Mouse (Mus musculus): ENCODE data around the gene Csmd2.

The Csmd2 gene

DNA sequence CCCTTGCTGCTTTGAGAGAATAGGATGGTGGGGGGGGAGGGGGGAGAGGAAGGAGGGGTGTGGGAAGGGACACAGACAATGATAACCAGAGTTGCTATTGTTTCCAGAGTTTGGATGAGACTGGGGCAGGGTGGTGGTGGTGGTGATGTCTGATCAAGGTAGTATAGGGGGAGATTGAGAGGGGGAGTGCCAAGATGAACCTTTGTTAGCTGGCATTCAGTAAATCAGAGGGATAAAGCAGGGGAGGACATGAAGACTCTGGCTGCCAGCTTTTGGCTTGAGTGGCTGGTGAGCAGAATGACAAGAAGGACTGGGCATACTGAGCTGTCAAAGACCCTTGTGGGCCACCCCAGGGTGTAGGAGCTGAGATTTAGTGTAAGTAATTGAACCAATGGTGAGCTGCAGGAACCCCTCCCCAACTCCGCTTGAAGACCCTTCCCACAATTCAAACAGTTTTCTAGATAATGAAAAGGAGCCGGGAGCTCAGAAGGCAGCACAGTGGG is 254.2 kb downstream of the Csmd2 start:
- in situ Hi-C loops (cut with MboI, MseI): no loop called here

DNA sequence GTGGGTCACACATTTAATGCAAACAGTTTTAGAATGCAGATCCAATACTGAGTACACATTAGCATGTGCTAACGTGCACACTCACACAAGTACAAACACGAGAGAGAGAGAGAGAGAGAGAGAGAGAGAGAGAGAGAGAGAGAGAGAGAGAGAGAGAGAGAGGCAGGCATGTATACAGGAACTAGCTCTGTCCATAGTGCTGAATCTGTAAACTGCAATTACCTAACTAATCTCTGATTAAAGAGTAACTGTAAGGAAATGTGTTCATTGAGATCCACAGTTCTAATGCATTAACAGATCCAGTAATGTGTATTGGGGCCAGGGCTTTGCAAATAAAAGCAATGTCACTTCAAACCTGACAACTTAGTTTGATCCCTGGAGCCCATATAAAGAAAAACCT is 257.5 kb downstream of the Csmd2 start:
- in situ Hi-C loops (cut with MboI, MseI): no loop called here

DNA sequence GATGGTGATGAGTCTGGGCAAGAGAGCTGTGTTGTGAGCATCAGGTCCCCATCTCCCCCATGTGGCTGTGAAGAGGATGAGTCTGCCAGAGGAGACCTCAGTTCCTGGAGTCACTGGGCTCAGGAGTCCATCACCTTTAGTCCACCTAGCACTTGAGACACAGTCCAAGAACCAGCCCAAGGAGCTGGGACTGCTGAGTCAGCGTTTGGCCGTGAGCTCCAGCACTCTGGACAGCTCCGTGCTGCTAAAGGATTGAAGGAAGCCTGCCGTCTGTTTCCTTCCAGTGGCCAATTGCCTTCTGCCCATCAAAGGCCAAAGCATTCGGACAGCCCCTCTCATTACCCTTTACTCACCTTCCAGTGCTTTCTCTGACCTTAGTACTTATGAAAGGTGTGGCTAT is 261.0 kb downstream of the Csmd2 start:
- in situ Hi-C loops (cut with MboI, MseI): no loop called here

DNA sequence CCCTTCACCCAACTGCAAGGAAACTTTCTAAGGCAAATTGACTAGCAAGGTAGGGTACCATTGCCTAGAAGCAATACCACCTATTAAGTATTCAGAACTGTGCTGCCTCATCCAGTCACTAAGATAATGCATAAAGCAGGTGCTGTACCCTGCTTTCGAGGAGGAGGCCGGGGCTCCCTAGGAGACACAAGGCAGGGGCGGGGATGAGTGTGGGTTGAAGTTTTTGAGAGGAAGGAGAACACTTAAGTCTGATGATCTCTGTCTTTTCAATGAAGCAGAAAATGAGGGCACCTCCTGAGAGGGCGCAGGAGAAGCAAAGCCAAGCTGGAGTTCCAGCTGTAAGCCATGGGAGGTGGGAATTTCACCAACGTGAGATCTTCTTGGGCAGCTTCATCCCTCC is 271.6 kb downstream of the Csmd2 start:
- in situ Hi-C loops (cut with MboI, MseI): no loop called here

DNA sequence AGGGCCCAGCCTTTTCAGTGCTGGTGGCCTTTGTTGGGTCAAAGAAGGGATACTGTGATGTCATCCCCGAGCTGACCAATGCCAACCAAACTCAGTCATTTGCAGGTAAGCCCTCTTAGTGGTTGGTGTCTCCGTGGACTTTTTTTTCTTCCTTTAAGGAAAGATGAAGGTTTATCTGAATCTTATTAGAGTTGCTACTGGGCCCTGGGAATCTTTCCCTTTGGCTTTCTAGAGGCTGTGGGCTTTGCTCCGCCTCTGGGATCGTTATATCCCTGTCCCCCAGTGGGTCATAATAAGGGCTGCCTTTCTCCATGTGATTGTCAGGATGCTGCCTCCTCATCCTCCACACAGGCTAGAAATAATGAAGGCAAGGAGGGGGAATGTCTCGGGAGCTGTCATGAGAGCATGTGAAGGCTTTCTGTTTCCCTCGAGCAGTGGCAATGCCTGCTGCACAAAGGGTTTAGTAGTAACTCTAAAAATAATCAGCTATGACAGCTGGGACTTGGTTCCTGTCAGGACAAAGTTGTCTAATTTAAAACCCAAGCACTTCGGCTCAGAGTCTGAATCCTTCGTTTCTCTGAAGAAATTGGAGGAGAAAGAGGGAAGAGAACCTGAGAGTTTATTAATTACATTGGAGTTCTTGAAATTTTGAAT is 273.4 kb downstream of the Csmd2 start, which contains the start of gene Hmgb4:
Gene Hmgb4 (minus strand): TSS at position 51 of the 654 bp plus-strand sequence.
- in situ Hi-C loops (cut with MboI, MseI): no loop called here

DNA sequence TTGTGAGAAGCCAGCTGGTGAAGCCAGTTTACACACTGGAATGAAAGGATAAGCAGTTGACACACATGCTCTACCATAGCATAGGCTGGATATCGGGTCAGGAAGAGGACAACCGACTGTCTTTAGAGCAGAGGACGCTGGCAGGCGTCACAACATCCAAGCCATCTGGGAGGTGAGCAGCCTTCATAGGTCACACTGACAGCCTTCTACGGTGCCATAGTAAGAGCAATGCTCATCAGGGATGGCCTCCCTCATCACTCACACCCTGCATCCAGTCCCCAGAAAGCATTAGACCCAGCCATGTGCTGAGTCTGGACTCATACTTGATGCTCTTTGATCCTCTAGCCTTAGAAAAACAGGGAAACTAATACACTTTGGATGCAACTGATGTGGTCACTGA is 276.8 kb downstream of the Csmd2 start:
- in situ Hi-C loops (cut with MboI, MseI): no loop called here

DNA sequence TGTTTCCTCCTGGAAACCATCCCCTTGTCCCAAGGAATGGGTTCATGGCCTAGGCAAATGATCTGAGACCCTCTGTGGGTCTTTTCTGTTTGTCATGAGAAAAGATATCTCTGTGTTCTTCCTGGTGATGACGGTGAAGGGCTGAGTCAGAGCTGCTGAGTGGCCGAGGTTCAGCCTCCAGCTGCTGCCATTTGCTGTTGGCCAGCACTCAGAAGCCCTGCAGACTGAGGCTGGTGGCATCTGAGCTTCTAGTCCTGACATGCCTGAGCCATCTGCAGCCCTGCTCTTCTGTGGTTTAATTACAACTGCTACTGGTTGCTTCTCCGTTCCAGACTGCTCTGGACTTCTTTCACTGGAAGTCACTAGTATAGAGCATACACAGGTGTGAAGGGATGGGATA is 277.7 kb downstream of the Csmd2 start:
- in situ Hi-C loops (cut with MboI, MseI): no loop called here

DNA sequence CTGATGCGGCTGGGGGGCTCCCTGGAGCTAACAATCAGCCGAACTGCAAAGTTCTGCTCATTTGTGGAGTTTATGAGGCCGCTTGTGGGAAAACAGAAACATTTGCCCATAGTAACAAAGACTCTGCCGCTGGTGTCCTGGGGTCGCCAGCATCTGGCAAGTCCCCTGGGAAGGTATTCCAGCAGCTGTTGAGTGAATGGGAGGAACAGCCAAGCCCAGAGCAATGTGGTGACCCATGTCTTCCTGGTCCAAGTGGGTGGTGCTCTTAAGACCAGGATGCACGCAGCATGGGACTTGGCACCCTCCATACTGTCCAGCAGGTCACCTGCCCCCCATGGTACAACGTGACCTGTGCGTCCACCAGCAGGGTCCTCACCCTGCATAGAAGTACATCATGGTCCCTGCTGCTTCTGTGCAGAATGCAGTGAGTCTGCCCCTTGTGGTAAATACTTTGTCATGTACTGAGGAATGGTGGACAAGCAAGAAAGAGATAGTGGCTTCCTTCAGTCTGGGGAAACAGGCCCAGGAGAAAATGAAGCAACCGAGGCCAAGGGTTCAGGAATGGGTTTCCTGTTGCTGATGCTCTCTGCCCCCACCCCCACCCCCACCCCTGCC is 281.7 kb downstream of the Csmd2 start:
- in situ Hi-C loops (cut with MboI, MseI): no loop called here

DNA sequence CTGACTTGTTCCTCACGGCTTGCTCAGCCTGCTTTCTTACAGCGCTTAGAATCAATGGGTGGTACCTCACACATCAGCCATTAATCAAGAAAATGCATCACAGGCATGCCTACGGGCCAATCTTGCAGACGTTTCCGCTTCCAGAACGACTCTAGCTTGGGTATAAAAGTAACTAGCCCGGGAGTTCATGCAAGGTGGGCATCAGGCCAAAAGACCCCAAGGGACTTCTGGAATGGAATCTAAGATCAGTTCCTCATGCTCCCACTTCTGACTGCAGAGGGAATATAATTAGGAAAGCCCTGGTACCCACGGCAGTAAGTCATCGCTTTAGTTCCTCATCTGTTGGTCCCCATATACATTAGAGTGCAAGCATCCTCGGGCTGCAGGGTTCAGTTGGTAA is 282.5 kb downstream of the Csmd2 start:
- in situ Hi-C loops (cut with MboI, MseI): no loop called here

DNA sequence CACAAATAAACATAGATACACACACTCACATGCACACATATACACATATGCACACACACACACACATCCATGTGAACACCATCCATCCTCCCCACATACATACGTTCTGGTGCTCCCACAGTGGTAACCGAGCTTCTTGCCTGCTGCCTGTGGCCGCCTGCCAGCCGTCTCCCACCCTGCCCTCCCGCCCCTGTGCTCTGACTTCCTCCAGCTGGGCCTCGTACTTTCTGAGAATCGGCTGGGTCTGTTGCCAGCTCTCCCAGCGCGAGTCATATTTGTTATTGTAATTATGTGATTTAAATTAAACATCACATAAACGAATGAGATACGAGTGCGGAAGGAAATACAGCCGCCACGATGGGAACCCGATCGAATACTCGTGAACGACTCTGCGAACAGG is 283.3 kb downstream of the Csmd2 start:
- in situ Hi-C loops (cut with MboI, MseI): no loop called here

DNA sequence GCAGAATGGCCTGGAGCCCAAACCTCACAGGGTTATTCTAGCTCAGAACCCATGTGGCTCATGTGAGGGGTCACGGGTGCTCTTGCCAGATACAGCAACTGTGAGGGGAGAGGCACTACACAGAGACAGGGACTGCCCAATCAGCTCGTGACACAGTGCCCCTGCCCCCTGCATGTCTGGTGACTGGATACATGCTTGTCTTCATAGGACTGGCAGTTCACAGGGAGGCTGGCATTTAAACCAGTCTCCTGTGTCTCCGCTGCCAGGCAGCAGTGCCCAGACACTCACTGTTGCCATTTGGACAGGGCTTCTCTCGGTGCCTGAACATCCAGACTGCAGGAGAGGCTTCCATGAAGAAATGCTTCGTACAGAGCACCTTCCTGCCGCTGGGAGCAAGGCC is 284.8 kb downstream of the Csmd2 start:
- in situ Hi-C loops (cut with MboI, MseI): no loop called here

DNA sequence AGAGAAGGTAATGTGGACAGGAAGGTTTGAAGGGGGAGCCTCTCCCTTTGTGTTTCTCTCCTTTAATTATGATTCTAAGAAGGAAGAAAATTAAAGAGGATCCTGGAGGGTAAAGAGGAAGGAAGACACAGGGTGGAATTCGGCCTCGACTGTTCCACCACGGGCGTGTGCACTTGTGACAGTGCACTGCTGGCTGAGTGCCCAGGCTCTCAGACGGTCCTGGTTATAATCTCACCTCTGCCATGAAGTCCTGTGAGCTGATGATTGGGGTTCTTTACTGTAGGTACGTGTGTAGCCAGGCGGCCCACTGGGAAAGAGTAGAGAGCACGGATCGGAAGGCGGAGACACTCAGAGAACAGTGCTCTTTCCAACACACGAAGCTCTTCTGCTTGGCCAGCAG is 285.5 kb downstream of the Csmd2 start:
- in situ Hi-C loops (cut with MboI, MseI): no loop called here

DNA sequence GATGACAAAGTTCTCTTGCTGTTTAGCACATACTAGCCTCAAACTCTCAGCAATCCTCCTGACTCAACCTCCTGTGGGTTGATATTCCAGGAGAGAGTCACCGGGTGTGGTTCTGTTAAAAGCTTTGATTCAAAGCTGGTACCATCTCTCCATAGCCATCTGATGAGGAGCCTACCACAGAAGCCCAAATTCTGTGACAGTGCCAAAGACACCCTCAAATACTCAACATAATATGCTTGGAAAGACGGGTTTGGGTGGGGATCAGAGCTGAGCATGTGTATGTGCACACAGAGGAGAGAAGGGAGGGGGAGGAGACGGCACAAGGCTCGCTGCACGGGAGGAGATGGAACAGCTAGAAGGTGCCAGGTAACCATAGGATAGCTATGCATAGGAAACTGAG is 287.5 kb downstream of the Csmd2 start:
- in situ Hi-C loops (cut with MboI, MseI): no loop called here

DNA sequence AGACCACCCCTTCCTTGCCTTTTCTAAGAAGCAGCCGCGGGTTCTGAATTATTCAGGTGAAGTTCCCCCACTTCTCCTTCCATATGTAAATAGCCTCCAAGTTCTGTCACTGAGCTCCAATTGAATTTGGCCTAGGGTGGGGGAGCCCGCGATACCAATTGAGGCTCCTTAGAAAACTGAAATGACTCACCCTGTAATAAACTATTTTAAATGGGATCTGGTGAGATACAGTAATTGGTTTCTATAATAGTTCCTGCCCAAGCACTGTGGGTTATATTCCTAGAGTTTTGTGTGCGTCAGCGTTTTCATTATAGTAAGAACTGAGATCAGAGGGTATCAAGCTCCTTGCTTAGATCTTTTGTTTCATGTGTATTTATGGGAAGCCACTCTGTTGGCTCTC is 287.9 kb downstream of the Csmd2 start:
- in situ Hi-C loops (cut with MboI, MseI): no loop called here

DNA sequence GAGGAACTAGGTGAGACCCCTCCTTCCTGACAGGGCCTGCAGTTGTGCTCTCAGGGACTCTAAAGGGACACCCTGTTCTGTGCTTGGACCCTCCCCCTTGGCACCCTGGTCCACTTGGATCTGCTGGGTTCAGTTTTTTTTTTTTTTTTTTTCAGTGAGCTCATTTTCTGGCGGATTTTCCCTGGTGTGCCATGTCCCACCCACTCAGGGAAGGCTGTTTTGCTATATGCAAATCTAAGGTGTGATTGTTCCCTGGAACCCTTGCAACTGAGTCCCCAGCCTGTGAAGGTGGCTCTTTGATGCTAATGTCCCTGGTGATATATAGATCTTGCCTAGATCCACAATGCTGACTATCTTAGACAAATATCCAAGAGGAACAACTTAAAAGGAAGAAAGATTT is 297.4 kb downstream of the Csmd2 start:
- in situ Hi-C loops (cut with MboI, MseI): no loop called here

DNA sequence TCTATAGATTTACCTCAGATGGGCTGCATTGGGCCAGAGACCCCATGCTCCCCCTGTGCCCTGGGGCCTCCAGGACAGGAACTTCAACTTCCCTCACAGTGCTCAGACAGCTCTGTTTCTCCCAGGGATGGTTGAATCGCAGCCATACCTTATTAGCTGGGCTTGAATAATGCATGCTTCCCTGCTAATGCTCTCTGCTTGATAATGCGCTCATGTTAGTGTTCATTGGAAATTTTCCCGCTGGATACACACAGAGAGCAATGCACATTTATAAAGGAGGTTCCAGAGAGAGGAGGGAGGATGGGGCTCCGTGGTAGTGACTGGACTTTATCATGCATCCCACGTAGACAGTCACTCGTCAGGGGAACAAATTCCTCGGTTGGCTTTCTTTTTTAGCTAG is 300.4 kb downstream of the Csmd2 start:
- in situ Hi-C loops (cut with MboI, MseI): no loop called here

DNA sequence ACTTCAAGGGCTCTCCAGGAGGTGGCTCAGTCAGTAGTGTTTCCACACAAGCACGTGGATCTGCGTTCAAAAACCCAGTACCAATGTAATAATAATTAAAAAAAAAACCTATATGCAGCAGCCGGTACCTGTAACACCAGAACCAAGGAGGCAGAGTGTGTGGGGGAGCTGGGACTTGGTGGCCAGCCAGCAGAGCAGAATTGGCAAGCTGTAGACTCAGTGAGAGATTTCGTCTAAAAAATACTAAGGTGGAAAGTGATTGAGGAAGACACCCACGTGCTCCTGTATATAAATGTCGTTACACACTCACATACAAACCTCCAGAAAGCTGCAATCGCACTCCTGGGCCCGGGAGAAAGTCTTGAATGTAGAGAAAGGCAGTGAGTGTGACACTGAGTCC is 316.4 kb downstream of the Csmd2 start:
- in situ Hi-C loops (cut with MboI, MseI): no loop called here

DNA sequence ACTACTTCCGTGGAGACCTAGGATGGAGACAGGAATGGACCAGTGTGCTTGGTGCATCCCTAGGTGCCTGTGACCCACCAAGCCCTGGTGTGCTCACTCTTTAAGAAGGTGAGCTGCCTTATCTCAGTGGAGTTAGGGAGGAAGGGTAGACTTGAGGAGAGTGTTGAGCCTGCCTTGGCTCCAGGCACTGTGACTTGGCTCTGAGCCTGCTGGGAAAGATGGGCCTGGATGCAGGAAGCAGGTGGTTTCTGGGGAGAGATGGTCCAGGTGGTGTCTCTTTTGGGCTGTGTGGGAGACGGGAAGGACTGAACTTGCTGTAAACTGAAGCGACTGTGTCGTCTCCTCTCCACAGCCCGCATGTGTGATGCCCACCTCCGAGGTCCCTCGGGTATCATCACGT is 318.4 kb downstream of the Csmd2 start:
- in situ Hi-C loops (cut with MboI, MseI): no loop called here

DNA sequence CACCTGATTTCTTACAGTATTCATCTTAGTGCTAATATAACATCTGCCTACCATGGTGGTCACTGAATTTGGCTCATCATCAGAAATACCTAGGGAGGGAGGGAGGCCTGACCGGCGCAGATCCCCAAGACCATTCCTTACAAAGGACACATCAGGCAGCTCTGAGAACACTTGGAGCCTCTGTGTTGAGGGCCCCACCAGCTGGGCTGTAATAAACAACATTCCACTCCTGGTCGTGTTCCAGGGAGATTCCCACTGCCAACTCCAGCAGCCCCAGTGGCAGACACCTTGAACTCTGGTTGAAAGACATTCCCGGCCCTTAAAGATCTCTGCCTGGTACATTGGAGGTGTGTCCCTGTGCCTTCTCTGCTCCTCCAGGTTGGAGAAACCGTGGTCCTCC is 327.7 kb downstream of the Csmd2 start:
- in situ Hi-C loops (cut with MboI, MseI): no loop called here

DNA sequence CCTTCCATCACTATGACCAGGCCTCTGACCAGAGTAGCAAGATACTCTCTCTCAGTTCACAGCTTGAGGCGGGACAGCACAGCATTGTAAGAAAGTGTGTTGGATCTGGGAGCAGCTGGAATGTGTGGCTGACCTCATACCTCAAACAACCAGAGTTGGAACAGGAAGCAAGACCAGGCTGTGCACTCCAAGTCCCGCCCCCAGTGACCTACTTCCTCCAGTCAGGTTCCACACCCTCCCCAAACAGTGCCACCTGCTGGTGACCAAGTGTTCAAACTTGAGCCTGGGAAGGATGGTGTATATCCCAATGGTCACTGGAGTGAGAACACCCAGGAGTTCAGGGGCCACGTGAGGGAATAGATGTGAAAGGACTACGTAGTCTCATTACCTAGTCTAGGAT is 330.3 kb downstream of the Csmd2 start:
- in situ Hi-C loops (cut with MboI, MseI): no loop called here

DNA sequence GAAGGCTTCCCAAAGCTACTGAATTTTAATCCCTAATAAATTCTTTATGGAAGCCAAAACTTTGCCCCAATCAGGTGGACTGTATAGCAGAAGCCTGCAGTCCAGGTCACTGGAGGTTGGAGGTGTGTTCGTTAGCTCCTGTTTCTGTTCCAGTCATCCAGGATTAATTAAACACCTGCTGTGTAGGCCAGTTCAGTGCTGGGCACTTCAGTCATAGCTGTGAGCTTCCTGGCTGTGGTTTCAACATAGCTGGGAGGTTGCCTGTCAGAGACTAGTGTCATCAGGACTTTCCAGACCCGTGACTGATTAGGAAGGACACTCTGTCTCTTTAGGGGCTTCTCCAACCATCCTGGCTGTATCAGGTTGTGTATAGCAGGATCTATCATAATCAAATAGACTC is 337.9 kb downstream of the Csmd2 start:
- in situ Hi-C loops (cut with MboI, MseI): no loop called here

DNA sequence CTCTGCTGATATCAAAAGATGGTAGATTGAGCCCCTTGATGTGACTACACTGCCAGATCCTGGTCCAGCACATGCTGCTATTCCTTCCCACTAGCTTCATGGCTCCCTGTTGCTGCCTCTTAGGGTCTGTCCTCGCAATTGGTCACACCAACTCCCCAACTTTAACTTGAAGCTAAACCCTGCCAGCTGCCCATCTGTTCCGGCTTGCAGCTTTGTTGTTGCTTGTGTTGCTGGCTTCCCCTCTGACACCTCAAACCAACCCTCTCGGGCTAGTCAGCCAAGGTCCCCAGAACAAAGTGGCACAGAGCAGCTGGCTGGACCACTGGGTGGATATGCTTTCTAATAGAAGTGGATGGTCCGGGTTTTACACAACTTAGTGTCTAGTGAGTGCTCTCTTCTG is 339.1 kb downstream of the Csmd2 start:
- in situ Hi-C loops (cut with MboI, MseI): no loop called here

DNA sequence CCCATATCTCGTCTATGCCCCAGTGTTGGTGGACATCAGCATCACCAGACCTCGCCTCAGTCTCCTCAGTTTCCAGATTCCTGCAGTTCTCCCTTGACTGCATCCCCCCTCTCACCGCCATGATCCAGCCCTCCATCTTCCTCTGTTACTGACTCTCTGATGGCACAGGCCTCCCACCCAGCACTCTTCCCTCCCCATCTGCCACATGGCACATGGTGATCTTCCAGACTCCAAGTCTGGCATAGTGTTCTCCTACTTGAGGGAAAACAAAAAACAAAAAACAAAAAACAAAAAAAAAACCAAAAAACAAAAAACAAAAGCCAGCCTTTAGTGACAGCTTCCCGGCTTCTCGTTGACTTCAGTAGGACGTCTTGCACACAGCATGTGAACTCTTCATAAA is 339.8 kb downstream of the Csmd2 start:
- in situ Hi-C loops (cut with MboI, MseI): no loop called here

DNA sequence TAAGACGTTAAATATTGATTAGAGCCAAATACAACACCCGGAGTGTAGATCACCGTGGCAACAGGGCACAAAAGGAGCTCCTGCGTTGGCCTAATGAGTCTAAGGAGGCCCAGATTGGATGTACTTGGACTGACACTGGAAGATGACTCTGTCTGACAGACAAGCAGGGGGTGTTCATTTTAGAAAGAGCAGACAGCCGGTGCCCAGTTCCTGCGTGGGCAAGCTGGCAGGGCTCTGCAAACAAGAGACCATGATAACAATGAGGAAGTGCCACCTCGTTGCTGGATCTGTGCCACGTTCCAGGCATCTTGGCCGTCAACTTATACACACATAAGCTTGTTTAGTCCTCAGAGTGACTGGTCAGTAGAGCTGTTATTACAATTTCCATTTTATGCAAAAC is 342.9 kb downstream of the Csmd2 start:
- in situ Hi-C loops (cut with MboI, MseI): no loop called here
